Mouse (Mus musculus) heart, adult 2 months (tissue): ENCODE measurements around the gene Otop2.

Source experiments
- CTCF ChIP-seq: fragments of 200-600 bp; IDR thresholded peaks from 2 replicates; pipeline ENCODE4 v1.8.1; 2022; ENCODE audit warnings: antibody characterized with exemption, mild to moderate bottlenecking, moderate library complexity
- POLR2A ChIP-seq: fragments of 200-500 bp; IDR thresholded peaks from 2 replicates; pipeline ENCODE4 v1.6.1; 2011; ENCODE audit warnings: mild to moderate bottlenecking, low read depth, low read length, control low read depth; ENCODE audit not compliant: insufficient read depth

DNA sequence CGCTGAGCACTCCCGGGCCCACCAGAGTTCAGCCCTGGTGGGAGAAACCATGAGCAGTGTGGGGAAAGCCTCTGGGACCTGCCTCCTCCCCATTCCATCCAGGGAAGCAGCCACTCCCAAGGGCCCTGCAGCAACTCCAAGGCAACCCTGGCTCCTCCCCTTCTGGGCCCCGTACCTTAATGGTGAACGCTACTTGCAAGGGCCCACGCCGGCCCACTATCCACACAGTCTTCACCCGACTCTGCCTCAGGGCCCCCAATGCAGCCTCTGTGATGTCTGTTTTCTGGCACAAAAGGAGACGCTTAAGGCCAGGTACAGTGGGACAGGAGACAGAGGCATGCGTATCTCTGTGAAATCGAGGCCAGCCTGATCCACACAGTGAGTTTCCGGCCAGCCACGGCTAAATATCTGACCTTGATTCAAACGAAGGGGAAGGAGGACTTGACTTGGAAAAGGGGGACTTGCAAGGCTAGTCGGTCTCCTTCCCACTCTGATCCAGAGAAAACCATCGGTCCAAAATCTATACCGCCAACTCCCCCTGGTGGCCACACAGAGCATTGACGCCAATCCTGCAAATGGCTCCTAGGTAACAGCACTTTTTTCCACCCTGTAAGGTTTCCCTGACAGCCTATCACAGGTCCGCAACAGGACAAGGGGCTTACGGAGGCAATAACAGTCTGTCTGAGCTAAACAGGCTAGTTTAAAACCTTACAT lies 36.7 kb upstream of the Otop2 start:
- TF ChIP-seq CTCF (0 out of 2 replicates have a peak, but pooled peaks have one; percentile 99), POLR2A (no peak)
